Mouse (Mus musculus): ENCODE results near the gene Ube2o. TPM values are rescaled to one million over a fixed set of nuclear protein-coding genes. Genes with fewer than 3 reads are reported as not detected.
A peak's percentile ranks its signal among the peaks of the same experiment; 100 is the strongest.
"Not testable (repeated sequence)": the region's sequence is repeated elsewhere in the genome, so short reads cannot be mapped to it uniquely, and the experiment has no call there.

Gene Ube2o
- polyA plus RNA-seq, 1 experiment: 133 TPM

DNA sequence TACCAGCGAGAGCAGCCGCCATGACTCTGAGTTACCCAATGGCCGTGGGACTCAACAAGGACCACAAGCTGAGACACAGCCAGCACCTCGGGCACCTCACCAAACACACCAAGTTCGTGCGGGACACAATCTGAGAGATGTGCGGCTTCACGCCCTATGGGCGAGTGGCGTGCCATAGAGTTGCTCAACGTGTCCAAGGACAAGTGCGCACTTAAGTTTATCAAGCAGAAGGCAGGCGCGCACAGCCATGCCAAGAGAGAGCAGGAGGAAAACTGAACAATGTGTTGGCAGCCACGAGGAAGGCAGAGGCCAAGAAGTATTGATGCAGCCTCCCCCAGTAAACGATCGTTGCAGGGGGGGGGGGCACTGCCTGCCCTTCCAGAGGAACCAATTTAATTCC is 76.7 kb downstream of the Ube2o start:
- peaks cover 5% of the 10 kb centered on the region for H3K4me1 ChIP-seq (ENCODE audit: control insufficient read depth, insufficient read depth, low read length)
- TF ChIP-seq POLR2A (IDR thresholded peaks at IDR 0.05; ENCODE audit: borderline replicate concordance, control insufficient read depth, low read depth, low read length): no peak
- no peak for TF ChIP-seq CTCF (IDR thresholded peaks at IDR 0.05; ENCODE audit: control insufficient read depth, insufficient read depth, low read length)
- H3K27ac ChIP-seq (ENCODE audit: control insufficient read depth, insufficient read depth, low read depth, low read length, poor library complexity): no peak overlapping the region; the same call in 1 of the 2 replicates

DNA sequence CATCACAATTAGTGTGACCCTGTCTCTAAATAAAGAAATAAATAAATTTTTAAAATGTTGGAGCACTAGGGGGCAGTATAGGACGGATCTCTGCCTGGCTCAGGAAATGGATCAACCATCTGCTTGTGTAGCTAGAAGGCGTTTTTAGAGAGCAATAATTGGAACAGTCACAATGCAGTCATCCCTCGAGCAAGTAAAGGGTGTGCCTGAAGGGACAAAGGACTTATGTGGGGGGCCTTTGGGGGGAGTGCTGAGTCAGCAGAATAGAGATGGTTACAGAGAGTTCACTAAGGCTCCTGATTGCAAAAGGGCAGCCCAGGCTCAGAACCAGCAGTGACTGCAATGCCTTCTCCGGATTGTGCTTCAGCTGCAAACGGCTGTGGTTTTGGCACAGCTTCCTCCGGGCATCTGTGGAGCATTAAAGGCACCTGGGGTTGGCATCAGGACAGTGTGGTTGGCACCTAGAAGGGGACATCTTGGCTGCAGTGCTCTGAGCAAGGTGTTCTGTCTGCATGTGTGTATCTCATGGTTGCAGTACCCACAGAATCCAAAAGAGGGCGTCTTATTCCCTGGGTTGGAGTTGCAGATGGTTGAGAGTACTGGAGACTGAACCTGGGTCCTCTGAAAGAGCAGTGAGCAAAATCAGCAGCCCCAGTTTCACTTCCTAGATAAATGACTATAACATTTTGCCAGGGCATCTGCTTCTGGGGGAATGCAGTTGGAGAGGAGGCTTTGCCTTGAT is 80.1 kb downstream of the Ube2o start:
- Histone ChIP-seq H3K27ac (ENCODE audit: control insufficient read depth, insufficient read depth, low read depth, low read length, poor library complexity) (no peak overlapping the region), H3K4me1 (ENCODE audit: control insufficient read depth, insufficient read depth, low read length) (peaks cover 3% of the 10 kb centered on the region), H3K4me3 (replicated peaks; ENCODE audit: control insufficient read depth, low read depth, low read length) (no peak overlapping the region)
- 5% methylated on average over 7 of the region's 7 CpGs for WGBS
- TF ChIP-seq CTCF (IDR thresholded peaks at IDR 0.05; ENCODE audit: control insufficient read depth, insufficient read depth, low read length): 0 out of 2 replicates have a peak, but pooled peaks have one; percentile 1
- TF ChIP-seq POLR2A (IDR thresholded peaks at IDR 0.05; ENCODE audit: borderline replicate concordance, control insufficient read depth, low read depth, low read length): no peak

More for the DNA sequence above, 76.7 kb downstream of the Ube2o start:
- no peak overlapping the region for H3K4me3 ChIP-seq (replicated peaks; ENCODE audit: control insufficient read depth, low read depth, low read length)
- WGBS: 84% methylated on average over 17 of the region's 17 CpGs

DNA sequence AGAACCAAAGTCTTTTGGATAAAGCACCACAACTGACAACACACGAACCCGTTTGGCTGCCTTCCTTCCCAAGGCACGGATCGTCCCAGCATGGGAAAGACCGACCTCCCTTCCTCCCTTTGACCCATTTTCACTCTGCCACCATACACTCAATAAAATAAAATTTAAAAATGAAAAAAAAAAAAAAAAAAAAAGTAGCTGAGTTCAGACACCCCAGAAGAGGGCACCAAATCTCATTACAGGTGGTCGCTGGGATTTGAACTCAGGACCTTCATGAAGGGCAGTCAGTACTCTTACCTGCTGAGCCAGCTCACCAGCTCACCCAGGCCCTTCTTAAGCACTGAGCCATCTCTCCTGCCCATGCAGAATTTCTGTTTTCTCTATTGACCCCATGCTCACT is 82.2 kb downstream of the Ube2o start:
- H3K27ac ChIP-seq (ENCODE audit: control insufficient read depth, insufficient read depth, low read depth, low read length, poor library complexity): no peak overlapping the region
- H3K4me3 ChIP-seq (replicated peaks; ENCODE audit: control insufficient read depth, low read depth, low read length): no peak overlapping the region
- no peak for TF ChIP-seq CTCF (IDR thresholded peaks at IDR 0.05; ENCODE audit: control insufficient read depth, insufficient read depth, low read length)
- TF ChIP-seq POLR2A (IDR thresholded peaks at IDR 0.05; ENCODE audit: borderline replicate concordance, control insufficient read depth, low read depth, low read length): no peak
- WGBS: 59% methylated on average over 6 of the region's 6 CpGs
- H3K4me1 ChIP-seq (ENCODE audit: control insufficient read depth, insufficient read depth, low read length): no peaks in the 10 kb centered on the region

DNA sequence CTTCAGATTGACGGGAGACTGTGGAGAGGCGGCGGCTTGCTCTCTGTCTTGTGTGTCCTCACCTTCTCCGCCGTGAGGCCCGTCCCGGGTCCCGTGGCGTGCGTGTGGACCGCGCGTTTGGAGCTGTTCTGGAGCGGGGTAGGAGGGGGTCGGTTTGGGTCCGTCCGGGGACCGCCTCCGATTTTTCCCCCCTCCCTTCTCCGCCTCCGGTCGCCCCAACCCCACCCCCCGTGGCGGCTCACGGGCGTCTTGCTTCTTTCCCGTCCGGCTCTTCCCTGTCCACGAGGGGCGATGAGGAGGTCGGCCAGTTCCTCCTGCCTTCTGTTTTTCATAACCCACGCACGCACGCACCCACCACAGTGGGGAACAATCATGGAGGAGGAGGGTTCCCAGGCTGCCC is 82.7 kb downstream of the Ube2o start:
- 51% methylated on average over 34 of the region's 34 CpGs for WGBS
- Histone ChIP-seq H3K4me3 (replicated peaks; ENCODE audit: control insufficient read depth, low read depth, low read length) (no peak overlapping the region), H3K27ac (ENCODE audit: control insufficient read depth, insufficient read depth, low read depth, low read length, poor library complexity) (no peak overlapping the region), H3K4me1 (ENCODE audit: control insufficient read depth, insufficient read depth, low read length) (no peaks in the 10 kb centered on the region)
- TF ChIP-seq CTCF (IDR thresholded peaks at IDR 0.05; ENCODE audit: control insufficient read depth, insufficient read depth, low read length) (no peak), POLR2A (IDR thresholded peaks at IDR 0.05; ENCODE audit: borderline replicate concordance, control insufficient read depth, low read depth, low read length) (no peak)

DNA sequence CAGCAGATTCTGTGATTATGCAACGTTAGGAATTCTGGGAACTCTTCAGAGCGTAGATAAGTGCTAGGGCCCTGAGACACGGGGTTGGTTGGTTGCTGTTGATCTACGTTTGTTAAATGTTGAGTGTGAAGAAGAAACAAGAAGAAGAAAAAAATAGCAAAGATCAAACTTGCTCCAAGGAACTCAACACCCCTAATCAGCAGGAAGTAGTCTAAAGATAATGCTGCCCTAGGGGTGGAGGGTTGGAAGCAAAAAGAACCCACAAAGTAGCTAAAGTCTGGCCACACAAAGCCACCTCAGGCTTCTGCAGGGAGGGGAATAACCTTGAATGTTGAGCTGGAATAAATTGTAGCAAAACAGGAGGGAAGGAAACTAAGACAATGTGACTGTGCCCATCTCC is 83.9 kb downstream of the Ube2o start:
- no peak for TF ChIP-seq POLR2A (IDR thresholded peaks at IDR 0.05; ENCODE audit: borderline replicate concordance, control insufficient read depth, low read depth, low read length)
- TF ChIP-seq CTCF (IDR thresholded peaks at IDR 0.05; ENCODE audit: control insufficient read depth, insufficient read depth, low read length): no peak
- no peak overlapping the region for H3K4me3 ChIP-seq (replicated peaks; ENCODE audit: control insufficient read depth, low read depth, low read length)
- 49% methylated on average over 4 of the region's 4 CpGs for WGBS

DNA sequence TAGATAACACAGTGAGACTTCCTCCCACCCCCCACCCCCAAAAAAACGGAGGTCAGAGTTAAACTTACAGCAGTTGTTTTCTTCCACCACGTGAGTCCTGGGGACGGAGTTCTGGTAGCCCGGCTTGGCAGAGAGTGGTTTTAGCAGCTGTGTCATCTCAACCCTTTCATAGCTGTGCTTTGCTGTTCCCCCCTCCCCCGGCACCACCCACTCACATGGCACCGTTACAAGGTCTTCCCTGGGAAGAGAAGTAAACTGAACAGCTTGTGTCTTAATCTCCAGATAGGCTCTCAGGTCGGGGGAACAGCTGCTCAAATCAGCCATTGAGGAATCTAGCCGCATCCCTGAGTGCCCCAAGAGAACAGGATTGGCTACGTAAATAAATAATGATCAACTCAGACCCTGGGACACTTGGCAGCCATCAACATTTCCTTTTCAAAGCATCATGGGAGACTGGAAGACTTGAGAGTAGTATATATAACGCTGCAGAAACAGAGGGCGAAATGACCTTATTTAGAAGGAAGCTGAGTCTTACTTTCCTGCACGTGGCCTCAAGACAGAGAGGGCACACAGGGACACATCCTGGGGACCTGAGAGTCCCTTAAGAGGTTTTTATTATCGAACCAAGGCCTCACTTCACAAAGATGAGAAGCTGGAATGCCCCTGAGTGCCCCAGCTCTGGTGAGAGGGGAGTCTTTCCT is 86.6 kb downstream of the Ube2o start:
- Histone ChIP-seq H3K4me1 (ENCODE audit: control insufficient read depth, insufficient read depth, low read length) (no peaks in the 10 kb centered on the region; the same call in 1 of the 2 replicates), H3K4me3 (replicated peaks; ENCODE audit: control insufficient read depth, low read depth, low read length) (no peak overlapping the region), H3K27ac (ENCODE audit: control insufficient read depth, insufficient read depth, low read depth, low read length, poor library complexity) (no peak overlapping the region)
- no peak for TF ChIP-seq POLR2A (IDR thresholded peaks at IDR 0.05; ENCODE audit: borderline replicate concordance, control insufficient read depth, low read depth, low read length)
- no peak for TF ChIP-seq CTCF (IDR thresholded peaks at IDR 0.05; ENCODE audit: control insufficient read depth, insufficient read depth, low read length)
- WGBS: 70% methylated on average over 13 of the region's 13 CpGs

More for the DNA sequence above, 83.9 kb downstream of the Ube2o start:
- no peak overlapping the region for H3K27ac ChIP-seq (ENCODE audit: control insufficient read depth, insufficient read depth, low read depth, low read length, poor library complexity)
- no peaks in the 10 kb centered on the region for H3K4me1 ChIP-seq (ENCODE audit: control insufficient read depth, insufficient read depth, low read length)

DNA sequence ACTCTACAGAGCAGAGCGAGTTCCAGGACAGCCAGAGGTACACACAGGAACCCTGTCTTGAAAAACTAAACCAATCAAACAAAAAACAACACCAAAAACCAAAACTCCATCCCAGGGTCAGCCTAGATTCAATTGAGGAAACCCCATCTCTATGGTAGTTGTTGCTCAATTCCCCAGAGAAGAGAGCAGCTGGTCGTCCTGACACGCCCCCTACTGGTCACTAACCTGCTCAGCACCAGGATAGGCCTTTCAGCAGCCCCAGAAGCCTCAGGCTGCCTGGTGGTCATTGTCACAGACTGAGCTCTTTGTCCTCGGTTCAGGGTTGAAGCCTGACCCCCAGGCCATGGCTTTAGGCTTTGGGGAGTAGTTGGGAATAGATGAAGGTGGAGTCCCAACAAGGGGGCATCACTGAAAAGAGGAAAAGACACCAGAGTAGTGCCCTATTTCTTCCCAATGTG is 87.4 kb downstream of the Ube2o start, which contains the start of gene Prpsap1:
Gene Prpsap1 (minus strand): TSS at position 408 of the 458 bp plus-strand sequence.
- Histone ChIP-seq H3K4me1 (ENCODE audit: control insufficient read depth, insufficient read depth, low read length) (no peaks in the 10 kb centered on the region; the same call in 1 of the 2 replicates), H3K4me3 (replicated peaks; ENCODE audit: control insufficient read depth, low read depth, low read length) (no peak within 1 kb of the TSS), H3K27ac (ENCODE audit: control insufficient read depth, insufficient read depth, low read depth, low read length, poor library complexity) (no peak within 1 kb of the TSS)
- WGBS: 25% methylated on average over 4 of the region's 4 CpGs
- TF ChIP-seq CTCF (IDR thresholded peaks at IDR 0.05; ENCODE audit: control insufficient read depth, insufficient read depth, low read length) (peak; percentile 91), POLR2A (IDR thresholded peaks at IDR 0.05; ENCODE audit: borderline replicate concordance, control insufficient read depth, low read depth, low read length) (no peak)

DNA sequence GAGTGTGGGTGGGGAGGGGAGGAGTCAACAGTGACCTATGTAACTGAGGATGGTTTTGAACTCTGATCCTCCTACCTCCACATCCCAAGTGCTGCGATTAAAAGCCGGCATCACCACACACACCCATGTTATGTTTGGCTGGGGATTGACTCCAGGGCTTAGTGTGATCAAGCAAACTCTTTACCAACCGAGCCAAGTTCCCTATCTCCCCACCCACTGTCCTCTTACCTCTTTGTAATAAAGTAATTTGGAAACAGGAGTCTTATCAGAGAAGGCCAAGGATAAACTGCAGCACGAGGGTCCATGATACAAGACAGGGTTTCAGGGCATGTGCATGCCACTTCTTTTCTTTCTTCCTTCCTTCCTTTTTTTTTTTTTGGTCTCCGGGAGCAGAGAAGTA is 88.1 kb downstream of the Ube2o start:
- no peak overlapping the region for H3K27ac ChIP-seq (ENCODE audit: control insufficient read depth, insufficient read depth, low read depth, low read length, poor library complexity)
- H3K4me1 ChIP-seq (ENCODE audit: control insufficient read depth, insufficient read depth, low read length): no peaks in the 10 kb centered on the region; the same call in 1 of the 2 replicates
- TF ChIP-seq CTCF (IDR thresholded peaks at IDR 0.05; ENCODE audit: control insufficient read depth, insufficient read depth, low read length) (no peak), POLR2A (IDR thresholded peaks at IDR 0.05; ENCODE audit: borderline replicate concordance, control insufficient read depth, low read depth, low read length) (no peak)
- H3K4me3 ChIP-seq (replicated peaks; ENCODE audit: control insufficient read depth, low read depth, low read length): no peak overlapping the region
- whole genome bisulfite sequencing: 49% methylated on average over 5 of the region's 5 CpGs

DNA sequence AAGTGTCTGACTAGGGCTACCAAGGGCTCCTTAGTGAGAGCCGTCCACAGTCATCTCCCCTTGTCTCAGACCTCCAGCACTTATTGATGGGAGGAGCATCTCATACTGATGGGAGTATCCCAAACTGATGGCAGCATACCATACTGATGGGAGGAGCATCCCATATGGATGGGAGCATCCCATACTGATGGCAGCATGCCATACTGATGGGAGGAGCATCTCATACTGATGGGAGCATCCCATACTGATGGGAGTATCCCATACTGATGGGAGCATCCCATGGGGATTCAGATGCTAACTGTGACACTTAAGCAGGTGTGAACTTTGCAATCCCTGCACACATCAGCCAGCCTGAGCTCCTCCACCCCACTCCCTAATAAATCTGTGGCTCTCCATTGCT is 88.7 kb downstream of the Ube2o start:
- not testable (repeated sequence) for H3K4me3 ChIP-seq (replicated peaks; ENCODE audit: control insufficient read depth, low read depth, low read length); H3K4me1 ChIP-seq (ENCODE audit: control insufficient read depth, insufficient read depth, low read length); H3K27ac ChIP-seq (ENCODE audit: control insufficient read depth, insufficient read depth, low read depth, low read length, poor library complexity)
- 86% methylated on average over 1 of the region's 1 CpGs for WGBS

Measured in bone marrow, adult 2 months (tissue).